ENCODE assay signal across 12 mouse cellular contexts in genomic region chr12:4071671-4072070, GRCm38 (mm10). TPM values are rescaled to one million over a fixed set of nuclear protein-coding genes. Genes with fewer than 3 reads are reported as not detected.
DNase-seq lines count a peak whose midpoint lies in the region.
"Had no signal": no experiment of that assay in that cellular context is flagged by ENCODE, and none has a peak within 500 bp of the region (broad histone marks: within the 10 kb centered on the region; RNA-seq: fewer than 3 reads in every experiment).

No protein-coding gene starts in this region.

- DNase-seq in adrenal gland, postnatal 14 days: peak; percentile 14
- no peak for DNase-seq in adrenal gland, postnatal 25 days
- peak; percentile 54 to 55 for DNase-seq in cerebellum, postnatal 10 days
- DNase-seq in cerebellum, adult 11 months: no peak
- peak; percentile 14 for DNase-seq in gastrocnemius, postnatal 25 days
- DNase-seq in gastrocnemius, adult 8-10 months (ENCODE audit: low spot score in 2 of 2): no peak
- DNase-seq in skeletal muscle tissue, adult 2 months (ENCODE audit: low read depth, low spot score): peak; percentile 36
- DNase-seq: adrenal gland, postnatal 10 days; B cell, adult 2 months; heart, postnatal 10 days; heart, postnatal 4 days; kidney, adult 8-10 months had no signal

RNA-seq across cellular contexts. Expression of gene Dnajc27, which starts 10.7 kb away (rescaled TPM):
- 4.9 and 6.0 TPM in 2 replicates for total RNA-seq in adrenal gland, postnatal 14 days (2021)
- total RNA-seq in adrenal gland, postnatal 25 days (2021): 4.1 and 4.7 TPM in 2 replicates
- 10 to 100 TPM; 27.0 to 35.2 TPM for total RNA-seq in gastrocnemius, postnatal 25 days (2021)
- total RNA-seq in gastrocnemius, adult 8-10 months (2022): 10 to 100 TPM; 30.6 to 46.6 (median 38.2) TPM

RNA-seq across cellular contexts. Expression of gene Efr3b, which starts 33.0 kb away (rescaled TPM):
- 5.4 and 7.0 TPM in 2 replicates for total RNA-seq in adrenal gland, postnatal 14 days (2021)
- total RNA-seq in adrenal gland, postnatal 25 days (2021): 2.7 and 3.0 TPM in 2 replicates
- total RNA-seq in gastrocnemius, postnatal 25 days (2021): 1 to 10 TPM; 3.1 to 6.0 TPM
- 1 to 10 TPM; 2.0 to 5.9 (median 3.4) TPM for total RNA-seq in gastrocnemius, adult 8-10 months (2022)

Comparison
In these comparisons a context has a peak if more than half of its experiments do, and no peak if none do; other contexts are left out.
1. DNase-seq: peak in adrenal gland, postnatal 14 days (single experiment), cerebellum, postnatal 10 days (2 of 2), gastrocnemius, postnatal 25 days (single experiment) and skeletal muscle tissue, adult 2 months (single experiment); none in adrenal gland, postnatal 25 days (single experiment), cerebellum, adult 11 months (single experiment) and gastrocnemius, adult 8-10 months (0 of 2).